Mouse (Mus musculus): ENCODE measurements around the gene Gm10338. TPM values are rescaled to one million over a fixed set of nuclear protein-coding genes. Genes with fewer than 3 reads are reported as not detected.
"Not testable (repeated sequence)": the region's sequence is repeated elsewhere in the genome, so short reads cannot be mapped to it uniquely, and the experiment has no call there.

Gm10338 gene
- not detected in 2 replicates for polyA plus RNA-seq (2015; fragmentation: Nextera tagmentation; extraction: Ambion mirVana)

DNA sequence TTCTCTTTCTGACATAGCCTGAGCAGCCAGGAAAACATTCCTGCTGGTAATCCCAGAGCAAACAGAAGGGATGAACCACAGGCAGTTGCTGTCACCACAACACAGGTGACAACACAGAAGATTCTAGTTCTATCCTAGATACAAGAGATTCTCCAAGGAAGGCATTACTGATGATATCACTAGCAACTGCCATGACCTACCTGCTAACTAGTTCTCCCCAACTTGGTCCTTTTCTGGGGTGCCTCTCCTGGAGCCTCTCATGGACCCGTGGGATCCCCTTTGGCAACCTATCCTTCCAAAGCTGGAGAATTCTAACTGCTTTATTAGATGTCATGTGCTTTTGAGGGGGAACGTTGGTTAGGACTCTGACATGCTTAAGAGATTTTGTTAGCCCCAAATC is at the start of gene Gm10338:
Gm10338 (minus strand) TSS at position 101 of the 400 bp plus-strand sequence.
- not testable (repeated sequence) for H3K9me3 ChIP-seq; H3K36me3 ChIP-seq (replicated peaks); H3K27me3 ChIP-seq (replicated peaks); H3K4me1 ChIP-seq; H3K4me3 ChIP-seq; H3K27ac ChIP-seq; H3K4me2 ChIP-seq; ATAC-seq (replicated peaks); H3K9ac ChIP-seq
- no CpG with 5 or more reads among the region's 2 CpGs for whole genome bisulfite sequencing

DNA sequence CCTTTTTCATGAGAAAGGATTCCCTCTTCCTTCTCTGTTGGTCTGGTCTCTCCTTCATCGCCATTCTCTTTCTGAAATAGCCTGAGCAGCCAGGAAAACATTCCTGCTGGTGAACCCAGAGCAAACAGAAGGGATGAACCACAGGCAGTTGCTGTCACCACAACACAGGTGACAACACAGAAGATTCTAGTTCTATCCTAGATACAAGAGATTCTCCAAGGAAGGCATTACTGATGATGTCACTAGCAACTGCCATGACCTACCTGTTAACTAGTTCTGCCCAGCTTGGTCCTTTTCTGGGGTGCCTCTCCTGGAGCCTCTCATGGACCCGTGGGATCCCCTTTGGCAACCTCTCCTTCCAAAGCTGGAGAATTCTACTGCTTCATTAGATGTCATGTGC is 48.5 kb upstream of the Gm10338 start, which contains the start of gene Gm10128:
Gm10128 (minus strand) TSS at position 101 of the 400 bp plus-strand sequence.
- not testable (repeated sequence) for H3K4me2 ChIP-seq; ATAC-seq (replicated peaks); H3K9ac ChIP-seq; H3K9me3 ChIP-seq; H3K4me3 ChIP-seq; H3K36me3 ChIP-seq (replicated peaks); H3K27ac ChIP-seq; H3K27me3 ChIP-seq (replicated peaks); H3K4me1 ChIP-seq
- WGBS, result no CpG with 5 or more reads among the region's 2 CpGs

DNA sequence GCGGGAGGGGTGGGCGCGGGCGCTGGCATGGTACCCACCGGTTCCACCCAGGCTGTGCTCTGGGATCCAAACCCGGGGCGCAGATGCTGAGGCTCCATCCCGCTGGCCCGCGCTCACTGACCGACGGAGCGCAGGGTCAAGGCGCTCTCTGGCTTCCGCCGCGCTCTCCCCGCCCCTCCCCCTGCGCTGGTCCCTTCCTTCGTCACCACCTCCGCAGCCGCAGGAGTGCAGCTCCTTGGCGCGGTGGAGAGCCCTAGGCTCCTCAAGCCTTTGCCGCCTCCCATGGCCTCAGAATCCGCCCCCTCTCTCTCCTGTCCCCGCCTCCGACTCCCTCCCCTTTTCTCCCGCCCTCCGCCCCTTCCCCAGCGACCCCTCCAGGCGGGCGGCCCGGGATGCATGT is 27.0 kb downstream of the Gm10338 start, which contains the start of gene Gm3558:
Gm3558 (minus strand) TSS at position 185 of the 400 bp plus-strand sequence.
- not testable (repeated sequence) for H3K27me3 ChIP-seq (replicated peaks); H3K9me3 ChIP-seq; H3K27ac ChIP-seq; H3K4me1 ChIP-seq; H3K36me3 ChIP-seq (replicated peaks)
- WGBS, result 0% methylated on average over 4 of the region's 34 CpGs
- peak within 1 kb of the TSS; percentile 55 for H3K4me3 ChIP-seq
- H3K9ac ChIP-seq, result peak within 1 kb of the TSS; percentile 49
- ATAC-seq (replicated peaks), result 0 out of 2 replicates have a peak, but pooled peaks have one; percentile 63
- H3K4me2 ChIP-seq, result peak within 1 kb of the TSS; percentile 69

DNA sequence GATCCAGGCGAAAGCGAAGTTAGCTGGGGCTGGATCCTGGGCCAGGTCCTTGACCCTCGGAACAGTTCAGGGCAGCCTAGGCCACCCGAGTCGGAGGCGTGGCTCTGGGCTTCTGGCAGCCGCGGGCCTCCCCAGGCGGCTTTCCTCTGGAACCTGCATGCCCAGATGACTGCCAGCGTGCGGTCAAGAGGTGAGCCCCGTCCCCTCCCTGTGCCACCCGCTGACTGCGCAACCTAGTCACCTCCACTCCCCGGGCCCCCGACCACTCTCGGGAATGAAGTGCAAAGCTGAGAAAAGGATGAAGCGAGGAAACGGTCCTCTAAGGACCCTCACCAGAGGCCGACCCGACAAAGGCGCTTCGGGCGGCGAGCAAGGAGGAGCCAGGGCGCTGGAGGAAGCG is 27.5 kb downstream of the Gm10338 start:
- peak overlapping the region; percentile 55 for H3K4me3 ChIP-seq

DNA sequence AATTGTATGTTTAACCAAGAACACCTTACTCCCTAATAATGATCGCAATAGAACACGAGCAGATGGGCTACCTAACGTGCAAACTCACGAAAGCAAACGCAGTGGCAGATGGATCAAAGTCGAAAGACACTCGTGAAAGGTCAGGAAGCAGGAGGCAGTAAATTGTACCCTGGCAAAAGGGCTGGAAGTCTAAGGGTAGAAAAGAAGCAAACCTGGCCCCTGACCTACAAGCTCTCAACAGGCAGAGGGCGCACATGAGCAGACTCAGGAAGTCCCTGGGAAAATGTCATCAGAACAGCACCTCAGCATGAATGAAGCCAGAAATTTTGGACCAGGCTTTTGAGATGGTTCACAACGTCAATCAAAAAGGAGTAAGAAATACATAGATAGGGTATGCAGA is 28.1 kb downstream of the Gm10338 start:
- H3K9me3 ChIP-seq; H3K9ac ChIP-seq; H3K4me1 ChIP-seq; H3K4me2 ChIP-seq; H3K4me3 ChIP-seq; ATAC-seq (replicated peaks); H3K27me3 ChIP-seq (replicated peaks); H3K27ac ChIP-seq; H3K36me3 ChIP-seq (replicated peaks): not testable (repeated sequence)
- 9% methylated on average over 8 of the region's 9 CpGs for WGBS

More for the DNA sequence above, 27.5 kb downstream of the Gm10338 start:
- WGBS, result 2% methylated on average over 21 of the region's 27 CpGs
- ATAC-seq (replicated peaks); H3K9me3 ChIP-seq; H3K27ac ChIP-seq; H3K36me3 ChIP-seq (replicated peaks); H3K4me1 ChIP-seq; H3K27me3 ChIP-seq (replicated peaks): not testable (repeated sequence)
- Histone ChIP-seq H3K9ac (peak overlapping the region; percentile 49), H3K4me2 (peak overlapping the region; percentile 69)

Other genes starting within 250 kb of the Gm10338 start
- gene Gm8374, start 230.5 kb downstream of the Gm10338 start, polyA plus RNA-seq (2015; fragmentation: Nextera tagmentation; extraction: Ambion mirVana), result not detected in 2 replicates
- gene Gm3755, start 144.7 kb downstream of the Gm10338 start, polyA plus RNA-seq (2015; fragmentation: Nextera tagmentation; extraction: Ambion mirVana), result not detected in 2 replicates
- 13.7 and 18.8 TPM in 2 replicates for gene Gm3752, start 111.8 kb downstream of the Gm10338 start, polyA plus RNA-seq (2015; fragmentation: Nextera tagmentation; extraction: Ambion mirVana)
- gene Gm3558, start 27.0 kb downstream of the Gm10338 start, polyA plus RNA-seq (2015; fragmentation: Nextera tagmentation; extraction: Ambion mirVana), result 5.8 and 6.2 TPM in 2 replicates
- not detected in 2 replicates for gene Gm10128, start 48.4 kb upstream of the Gm10338 start, polyA plus RNA-seq (2015; fragmentation: Nextera tagmentation; extraction: Ambion mirVana)
- not detected in 2 replicates for gene Gm26661, start 196.0 kb upstream of the Gm10338 start, polyA plus RNA-seq (2015; fragmentation: Nextera tagmentation; extraction: Ambion mirVana)
- gene Flnb, start 222.4 kb upstream of the Gm10338 start, polyA plus RNA-seq (2015; fragmentation: Nextera tagmentation; extraction: Ambion mirVana), result 12.0 and 12.6 TPM in 2 replicates

All from midbrain, embryonic 15.5 days (tissue).